Comparison of ENCODE assay signal across 17 mouse cellular contexts in the genomic region with DNA sequence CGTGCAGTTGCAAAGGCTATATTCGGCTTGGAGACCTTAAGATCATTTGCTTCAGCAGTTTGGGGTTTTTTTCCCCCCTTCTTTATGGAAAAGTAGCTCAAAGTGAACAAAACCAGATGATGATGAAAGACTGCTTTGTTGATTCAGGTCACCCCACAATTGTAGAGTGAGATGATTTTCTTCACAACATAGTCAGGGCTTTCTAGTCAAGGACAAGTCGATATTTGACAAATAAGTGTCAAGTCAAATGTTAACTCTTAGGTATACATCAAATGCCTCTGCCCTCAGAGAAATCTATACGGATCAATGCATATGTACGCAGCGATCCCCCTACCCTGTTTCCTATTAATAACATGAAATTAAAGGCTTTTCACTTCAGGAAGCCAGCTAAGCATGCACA. TPM values are rescaled to one million over a fixed set of nuclear protein-coding genes. Genes with fewer than 3 reads are reported as not detected.
A peak's percentile ranks its signal among the peaks of the same experiment; 100 is the strongest.
DNase-seq lines count a peak whose midpoint lies in the region; ATAC-seq and TF ChIP-seq lines count a peak whose summit lies in the region.
"Had no signal": no experiment of that assay in that cellular context is flagged by ENCODE, and none has a peak within 500 bp of the region (broad histone marks: within the 10 kb centered on the region; RNA-seq: fewer than 3 reads in every experiment).

No protein-coding gene starts in this region.

- ATAC-seq in kidney, embryonic 16.5 days (ENCODE audit: low FRiP score, low TSS enrichment) = no peak
- ATAC-seq in stomach, embryonic 15.5 days (ENCODE audit: insufficient read depth, low FRiP score, low read depth) = no peak
- ATAC-seq in stomach, postnatal 0 days (ENCODE audit: low FRiP score, low TSS enrichment) = no peak
- ATAC-seq in liver, embryonic 16.5 days (ENCODE audit: low read depth) = peak; percentile 52
- ATAC-seq: lung, postnatal 0 days had no signal

- H3K4me3 ChIP-seq in kidney, adult 2 months (ENCODE audit: insufficient read depth, low read depth, low read length) = no peak overlapping the region
- no peak overlapping the region for H3K4me3 ChIP-seq in kidney, embryonic 16.5 days (ENCODE audit: low read length)
- no peak overlapping the region for H3K4me3 ChIP-seq in stomach, embryonic 15.5 days (replicated peaks)
- H3K4me3 ChIP-seq in stomach, postnatal 0 days (ENCODE audit: low read depth, low read length) = no peak overlapping the region
- H3K4me3 ChIP-seq in liver, embryonic 16.5 days (ENCODE audit: low read depth, low read length) = no peak overlapping the region
- H3K4me3 ChIP-seq: forebrain, embryonic 12.5 days; heart, embryonic 15.5 days had no signal

- H3K4me1 ChIP-seq in kidney, adult 2 months (ENCODE audit: control insufficient read depth, insufficient read depth, low read length) = peaks cover 11% of the 10 kb centered on the region
- H3K4me1 ChIP-seq in kidney, embryonic 16.5 days (ENCODE audit: insufficient read depth, low read length) = no peaks in the 10 kb centered on the region
- H3K4me1 ChIP-seq in stomach, embryonic 15.5 days = no peaks in the 10 kb centered on the region
- no peaks in the 10 kb centered on the region for H3K4me1 ChIP-seq in stomach, postnatal 0 days (replicated peaks; ENCODE audit: control insufficient read depth, insufficient read depth)
- peaks cover 10% of the 10 kb centered on the region for H3K4me1 ChIP-seq in liver, embryonic 16.5 days (ENCODE audit: control insufficient read depth, low read depth, low read length)
- H3K4me1 ChIP-seq: forebrain, embryonic 12.5 days; heart, embryonic 15.5 days had no signal

- no peaks in the 10 kb centered on the region for H3K36me3 ChIP-seq in kidney, adult 2 months (ENCODE audit: control insufficient read depth, insufficient read depth, low read length)
- H3K36me3 ChIP-seq in kidney, embryonic 16.5 days (ENCODE audit: insufficient read depth, low read length) = no peaks in the 10 kb centered on the region
- H3K36me3 ChIP-seq in stomach, embryonic 15.5 days = no peaks in the 10 kb centered on the region
- no peaks in the 10 kb centered on the region for H3K36me3 ChIP-seq in stomach, postnatal 0 days (ENCODE audit: control insufficient read depth, insufficient read depth, low read length)
- no peaks in the 10 kb centered on the region for H3K36me3 ChIP-seq in liver, embryonic 16.5 days (ENCODE audit: control insufficient read depth, insufficient read depth)
- H3K36me3 ChIP-seq: forebrain, embryonic 12.5 days; heart, embryonic 15.5 days had no signal

- no peaks in the 10 kb centered on the region for H3K27me3 ChIP-seq in kidney, adult 2 months (replicated peaks; ENCODE audit: control insufficient read depth, insufficient read depth, low read length)
- no peaks in the 10 kb centered on the region for H3K27me3 ChIP-seq in kidney, embryonic 16.5 days (ENCODE audit: insufficient read depth, low read length)
- H3K27me3 ChIP-seq in stomach, embryonic 15.5 days (replicated peaks) = no peaks in the 10 kb centered on the region
- H3K27me3 ChIP-seq in stomach, postnatal 0 days (ENCODE audit: control insufficient read depth, insufficient read depth, low read length) = no peaks in the 10 kb centered on the region
- no peaks in the 10 kb centered on the region for H3K27me3 ChIP-seq in liver, embryonic 16.5 days (ENCODE audit: control insufficient read depth, insufficient read depth, low read depth, low read length)
- H3K27me3 ChIP-seq: forebrain, embryonic 12.5 days; heart, embryonic 15.5 days had no signal

- no peak for TF ChIP-seq CTCF in kidney, adult 2 months (conservative IDR thresholded peaks at IDR 0.05; ENCODE audit: insufficient read depth, insufficient read length, low read depth, low read length)
- no peak for TF ChIP-seq CTCF in stomach, postnatal 0 days (IDR thresholded peaks at IDR 0.05; ENCODE audit: low read depth)

- 60% methylated on average over 6 of the region's 6 CpGs for WGBS in kidney, adult 2 months
- WGBS in kidney, embryonic 16.5 days = 68% methylated on average over 6 of the region's 6 CpGs
- 66% methylated on average over 6 of the region's 6 CpGs for WGBS in stomach, embryonic 15.5 days
- 58% methylated on average over 6 of the region's 6 CpGs for WGBS in stomach, postnatal 0 days
- 75% methylated on average over 6 of the region's 6 CpGs for WGBS in liver, embryonic 16.5 days (ENCODE audit: insufficient replicate concordance)

- H3K9me3 ChIP-seq in kidney, embryonic 16.5 days (ENCODE audit: low read length) = no peaks in the 10 kb centered on the region
- H3K9me3 ChIP-seq in stomach, embryonic 15.5 days = no peaks in the 10 kb centered on the region
- no peaks in the 10 kb centered on the region for H3K9me3 ChIP-seq in stomach, postnatal 0 days (ENCODE audit: control insufficient read depth, low read length)
- H3K9me3 ChIP-seq in liver, embryonic 16.5 days (replicated peaks; ENCODE audit: control insufficient read depth, low read length) = no peaks in the 10 kb centered on the region
- H3K9me3 ChIP-seq: forebrain, embryonic 12.5 days; heart, embryonic 15.5 days had no signal

- no peak for TF ChIP-seq POLR2A in kidney, adult 2 months (IDR thresholded peaks at IDR 0.05; ENCODE audit: low read depth, low read length)

- TF ChIP-seq EP300 in stomach, postnatal 0 days (optimal IDR thresholded peaks at IDR 0.05) = no peak

- no peak for DNase-seq in kidney, adult 2 months
- no peak for DNase-seq in stomach, postnatal 0 days (ENCODE audit: low spot score)
- no peak for DNase-seq in thymus, postnatal 0 days (ENCODE audit: low spot score)
- DNase-seq in embryo, embryonic 9.5 days (ENCODE audit: extremely low spot score) = no peak
- DNase-seq: cerebellum, adult 2 months; cerebellum, postnatal 36 days; gastrocnemius, postnatal 14 days; heart, adult 18-20 months; heart, postnatal 4 days; right cerebral cortex, postnatal 25 days; thymus, postnatal 14 days had no signal

- no peak overlapping the region for H3K9ac ChIP-seq in kidney, embryonic 16.5 days (replicated peaks; ENCODE audit: low read length)
- H3K9ac ChIP-seq in stomach, embryonic 15.5 days = no peak overlapping the region
- no peak overlapping the region for H3K9ac ChIP-seq in stomach, postnatal 0 days (ENCODE audit: low read length)
- no peak overlapping the region for H3K9ac ChIP-seq in liver, embryonic 16.5 days (ENCODE audit: low read depth, low read length)
- H3K9ac ChIP-seq: forebrain, embryonic 12.5 days; heart, embryonic 15.5 days had no signal

- no peak overlapping the region for H3K4me2 ChIP-seq in kidney, embryonic 16.5 days (replicated peaks; ENCODE audit: low read depth, low read length)
- H3K4me2 ChIP-seq in stomach, embryonic 15.5 days = peak overlapping the region; percentile 10; the same call in 1 of the 2 replicates
- no peak overlapping the region for H3K4me2 ChIP-seq in stomach, postnatal 0 days (replicated peaks; ENCODE audit: low read depth)
- no peak overlapping the region for H3K4me2 ChIP-seq in liver, embryonic 16.5 days (ENCODE audit: low read depth, low read length)
- H3K4me2 ChIP-seq: forebrain, embryonic 12.5 days; heart, embryonic 15.5 days had no signal

- H3K27ac ChIP-seq in kidney, adult 2 months (ENCODE audit: insufficient read depth, low read depth, low read length) = peak overlapping the region; percentile 65; the same call in 1 of the 2 replicates
- no peak overlapping the region for H3K27ac ChIP-seq in kidney, embryonic 16.5 days (ENCODE audit: low read length)
- no peak overlapping the region for H3K27ac ChIP-seq in stomach, embryonic 15.5 days
- H3K27ac ChIP-seq in stomach, postnatal 0 days (replicated peaks) = no peak overlapping the region
- peak overlapping the region; percentile 39 for H3K27ac ChIP-seq in liver, embryonic 16.5 days (ENCODE audit: low read length)
- H3K27ac ChIP-seq: forebrain, embryonic 12.5 days; heart, embryonic 15.5 days had no signal

RNA-seq across cellular contexts. Expression of gene Paqr9, which starts 17.0 kb away (rescaled TPM):
- polyA plus RNA-seq in kidney, adult 2 months (2012; rRNA removed) = 33.3 and 48.2 TPM in 2 replicates
- 0.81 and 1.00 TPM in 2 replicates for polyA plus RNA-seq in kidney, embryonic 16.5 days (2015; fragmentation: Nextera tagmentation; extraction: Ambion mirVana)
- 0.61 and 1.3 TPM in 2 replicates for polyA plus RNA-seq in stomach, embryonic 15.5 days (2015; fragmentation: Nextera tagmentation; extraction: Ambion mirVana)
- 0.11 and 0.18 TPM in 2 replicates for polyA plus RNA-seq in stomach, postnatal 0 days (2015; fragmentation: Nextera tagmentation; extraction: Ambion mirVana)
- polyA plus RNA-seq in liver, embryonic 16.5 days (2015; fragmentation: Nextera tagmentation; extraction: Ambion mirVana) = 5.8 and 6.7 TPM in 2 replicates
- 0.03 and 0.04 TPM in 2 replicates for polyA plus RNA-seq in thymus, postnatal 0 days (2015; fragmentation: Nextera tagmentation; extraction: Ambion mirVana)

RNA-seq across cellular contexts. Expression of gene U2surp, which starts 30.7 kb away (rescaled TPM):
- polyA plus RNA-seq in kidney, adult 2 months (2012; rRNA removed) = 3.0 and 4.8 TPM in 2 replicates
- 100 and 134 TPM in 2 replicates for polyA plus RNA-seq in kidney, embryonic 16.5 days (2015; fragmentation: Nextera tagmentation; extraction: Ambion mirVana)
- 123 and 140 TPM in 2 replicates for polyA plus RNA-seq in stomach, embryonic 15.5 days (2015; fragmentation: Nextera tagmentation; extraction: Ambion mirVana)
- 67.9 and 75.2 TPM in 2 replicates for polyA plus RNA-seq in stomach, postnatal 0 days (2015; fragmentation: Nextera tagmentation; extraction: Ambion mirVana)
- 48.7 and 50.4 TPM in 2 replicates for polyA plus RNA-seq in liver, embryonic 16.5 days (2015; fragmentation: Nextera tagmentation; extraction: Ambion mirVana)
- 161 and 164 TPM in 2 replicates for polyA plus RNA-seq in thymus, postnatal 0 days (2015; fragmentation: Nextera tagmentation; extraction: Ambion mirVana)

Comparison
In these comparisons a context has a peak if more than half of its experiments do, and no peak if none do; other contexts are left out.
1. H3K27ac ChIP-seq: peak in kidney, adult 2 months (single experiment) and liver, embryonic 16.5 days (single experiment); none in kidney, embryonic 16.5 days (single experiment), stomach, embryonic 15.5 days (single experiment) and stomach, postnatal 0 days (single experiment).